Mouse (Mus musculus): Measurements from ENCODE around the gene Cldn14.
"Not testable (repeated sequence)": the region's sequence is repeated elsewhere in the genome, so short reads cannot be mapped to it uniquely, and the experiment has no call there.

Cldn14 gene

GRCm38 (mm10) chr16:94008737-94009136 lies at the start of gene Cldn14:
TSS of gene Cldn14 (minus strand) at chr16:94008837.
- DNase-seq (ENCODE audit: low spot score) = no peak

DNA sequence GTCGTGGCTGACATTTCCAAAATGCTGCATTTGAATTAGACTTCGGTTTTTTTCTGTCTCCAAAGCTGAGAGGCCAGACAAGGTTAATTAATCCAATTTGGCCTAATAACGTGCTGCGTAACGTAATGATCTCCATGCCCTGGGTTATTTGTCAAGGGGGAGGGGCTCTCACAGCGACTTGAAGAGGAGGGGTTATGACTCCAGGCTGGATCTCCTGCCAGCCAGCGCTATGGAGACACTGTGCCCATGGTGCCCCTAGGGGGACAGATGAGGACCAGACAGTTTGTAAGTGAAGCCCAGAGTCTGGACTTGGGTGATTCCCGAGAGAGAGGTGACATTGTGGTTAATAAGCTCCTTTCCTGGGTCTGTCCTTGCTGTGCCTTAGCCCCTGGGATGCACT lies 46.9 kb upstream of the Cldn14 start:
- DNase-seq (ENCODE audit: low spot score) = no peak

- no peak for DNase-seq (ENCODE audit: low spot score)
These were observed 46.5 kb upstream of the Cldn14 start for GRCm38 (mm10) chr16:94055176-94055575.

- DNase-seq (ENCODE audit: low spot score) = no peak
These were observed 41.7 kb upstream of the Cldn14 start for GRCm38 (mm10) chr16:94050368-94050767.

DNA sequence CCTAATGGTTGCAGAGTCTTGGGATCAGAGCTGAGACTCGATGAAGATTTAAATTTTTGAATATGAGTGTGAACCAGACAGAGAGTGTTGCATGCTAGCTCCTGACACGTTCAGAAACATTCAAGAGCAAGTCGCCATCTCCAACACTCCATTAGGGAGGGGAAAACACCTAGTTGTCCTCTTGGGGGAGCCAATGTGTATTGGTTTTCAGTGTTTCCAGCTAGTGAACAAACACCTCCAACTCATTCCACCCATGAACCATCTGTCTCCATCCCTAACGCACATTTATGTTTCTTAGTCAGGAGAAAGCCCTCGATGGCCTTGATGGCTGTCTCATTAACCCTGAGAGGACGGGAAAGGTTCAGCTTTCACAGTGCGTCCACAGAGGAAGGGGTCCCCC lies 36.4 kb upstream of the Cldn14 start:
- DNase-seq (ENCODE audit: low spot score) = no peak

DNA sequence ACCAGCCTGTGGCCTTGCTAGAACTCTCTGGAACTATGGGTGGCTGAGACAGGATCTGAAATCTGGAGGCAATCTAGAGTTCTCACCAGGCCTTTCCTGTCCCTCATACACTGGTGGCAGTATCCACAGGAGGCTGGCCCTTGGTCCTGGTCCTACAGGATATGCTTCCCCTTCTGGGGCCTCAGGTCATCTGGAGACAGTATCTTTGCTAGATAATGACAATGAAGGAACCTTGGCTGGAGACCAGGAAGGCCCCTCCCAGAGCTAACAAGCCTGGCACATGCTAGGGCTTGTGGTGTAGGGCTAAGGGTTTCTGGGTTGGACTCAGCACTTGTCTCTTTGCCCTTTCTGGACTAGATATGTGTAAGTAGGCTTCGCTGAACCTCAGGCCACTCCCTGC lies 35.2 kb upstream of the Cldn14 start:
- DNase-seq (ENCODE audit: low spot score) = no peak

- DNase-seq (ENCODE audit: low spot score) = no peak
These were observed 32.6 kb upstream of the Cldn14 start for GRCm38 (mm10) chr16:94041065-94041712.

- DNase-seq (ENCODE audit: low spot score) = no peak
These were observed 31.8 kb upstream of the Cldn14 start for GRCm38 (mm10) chr16:94040485-94040884.

- no peak for DNase-seq (ENCODE audit: low spot score)
These were observed 30.3 kb upstream of the Cldn14 start for GRCm38 (mm10) chr16:94038986-94039341.

DNA sequence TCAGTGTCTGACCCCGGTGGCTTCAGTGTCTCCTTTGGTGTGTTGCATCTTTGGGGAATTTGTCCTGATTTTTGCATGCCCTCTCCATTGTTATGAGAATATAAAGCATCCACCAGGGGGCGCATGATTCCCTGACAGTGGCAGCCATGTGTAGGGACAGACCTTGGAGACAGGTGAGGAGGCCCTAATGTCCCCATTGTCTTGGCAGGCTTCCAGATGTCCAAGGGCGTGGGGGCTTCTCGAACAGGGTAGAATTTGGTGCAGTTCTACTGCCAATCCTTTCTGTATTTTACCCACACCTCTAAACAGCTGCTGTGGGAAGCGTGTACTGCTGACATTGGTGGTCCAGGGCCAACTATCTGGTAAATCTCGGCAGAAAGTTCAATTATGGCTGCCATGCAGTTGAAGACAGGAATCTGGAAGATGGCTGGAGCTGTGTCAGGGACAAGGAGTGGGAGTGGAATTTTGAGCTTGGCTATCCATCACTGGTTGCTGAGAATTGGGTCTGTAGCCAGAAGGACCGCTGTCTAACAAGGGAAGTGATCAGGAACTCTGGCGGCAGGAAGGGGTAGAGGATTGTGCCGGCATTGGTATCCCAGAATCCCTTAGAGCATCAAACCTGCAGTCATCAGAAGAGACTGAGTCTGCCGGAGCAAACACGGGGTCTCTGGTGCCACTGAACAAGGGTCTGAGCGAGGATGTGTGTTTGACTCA lies 29.8 kb upstream of the Cldn14 start:
- DNase-seq (ENCODE audit: low spot score) = no peak

DNA sequence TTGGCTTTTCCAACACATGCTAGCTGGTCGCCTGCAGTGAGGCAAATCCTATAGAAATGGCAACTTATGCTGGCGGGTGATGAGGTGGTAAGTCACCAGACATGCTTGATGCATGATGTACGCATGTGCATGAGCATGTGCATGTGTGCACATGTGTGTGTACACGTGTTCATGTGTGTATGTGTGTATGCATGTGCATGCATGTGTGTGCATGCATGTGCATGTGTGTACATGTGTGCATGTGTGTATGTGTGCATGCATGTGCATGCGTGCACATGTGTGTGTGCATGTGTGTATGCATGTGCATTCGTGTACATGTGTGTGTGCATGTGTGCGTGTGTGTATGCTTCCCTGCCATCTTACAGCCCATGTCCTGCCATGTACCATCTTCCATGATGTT lies 28.6 kb upstream of the Cldn14 start:
- DNase-seq (ENCODE audit: low spot score) = no peak

GRCm38 (mm10) chr16:94034152-94034551 lies 25.5 kb upstream of the Cldn14 start:
- DNase-seq (ENCODE audit: low spot score) = no peak

DNA sequence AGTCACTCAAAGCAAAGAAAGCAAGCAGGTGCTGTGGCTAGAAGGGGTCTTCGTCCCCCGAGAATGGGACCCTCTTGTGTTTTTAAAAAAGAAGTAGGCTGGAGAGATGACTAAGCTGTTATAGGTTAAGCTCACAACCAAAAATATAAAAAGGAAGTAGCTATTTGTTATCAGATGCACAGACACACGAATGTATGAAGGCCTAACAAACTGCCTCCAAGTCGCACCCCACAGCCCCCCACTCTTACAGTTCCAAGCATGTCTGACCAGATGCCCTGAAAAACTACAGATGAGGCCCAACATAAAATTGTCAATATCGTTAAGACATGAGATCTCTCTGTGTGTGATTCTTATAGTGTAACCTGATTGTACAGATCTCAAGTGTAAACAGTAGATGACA lies 23.6 kb upstream of the Cldn14 start:
- no peak for DNase-seq (ENCODE audit: low spot score)

DNA sequence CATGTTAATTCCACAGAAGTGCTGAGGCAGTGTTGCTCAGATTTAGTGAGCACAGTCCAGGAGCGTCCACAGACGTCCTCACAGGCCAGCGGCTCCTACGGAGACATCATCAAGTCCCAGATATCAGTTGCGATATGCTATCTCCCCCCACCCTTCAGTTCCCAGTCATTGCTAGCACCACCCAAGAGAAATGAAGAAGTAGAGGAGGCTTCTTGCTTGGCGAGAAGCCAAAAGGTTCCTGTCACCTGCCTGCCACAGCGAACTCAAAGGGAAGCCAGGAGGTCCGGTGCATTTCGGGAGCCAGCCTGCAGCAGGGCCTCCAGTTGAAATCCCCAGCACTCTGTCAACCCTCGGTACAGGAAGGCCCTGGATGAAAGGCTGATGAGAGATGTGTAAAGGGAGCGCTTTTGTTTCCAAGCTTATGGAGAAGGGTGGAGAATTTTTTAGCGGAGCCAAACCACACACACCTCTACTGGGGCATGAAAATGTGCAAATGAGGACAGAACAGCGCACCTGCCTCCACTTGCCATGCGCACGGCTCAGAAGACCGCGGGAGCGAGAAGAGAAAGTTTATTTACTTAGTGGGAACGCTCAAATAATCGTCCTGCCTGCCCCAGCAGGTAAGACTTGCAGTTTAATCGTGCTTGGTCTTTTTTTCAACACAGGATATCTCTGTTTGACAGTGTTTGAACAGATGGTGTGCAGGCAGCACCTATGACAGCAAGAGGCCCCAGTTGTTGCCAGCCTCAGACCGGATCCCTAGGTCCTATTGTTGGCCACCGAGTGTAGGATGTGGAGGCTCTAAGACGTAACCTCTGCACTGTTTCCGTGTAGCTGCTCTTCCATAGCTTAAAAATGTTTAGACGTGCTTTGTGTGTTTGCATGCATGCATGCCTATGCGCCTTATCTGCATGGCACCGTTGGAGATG lies 15.0 kb upstream of the Cldn14 start:
- no peak for DNase-seq (ENCODE audit: low spot score)

- DNase-seq (ENCODE audit: low spot score) = not testable (repeated sequence)
These were observed 11.1 kb upstream of the Cldn14 start for GRCm38 (mm10) chr16:94019725-94020124.

DNA sequence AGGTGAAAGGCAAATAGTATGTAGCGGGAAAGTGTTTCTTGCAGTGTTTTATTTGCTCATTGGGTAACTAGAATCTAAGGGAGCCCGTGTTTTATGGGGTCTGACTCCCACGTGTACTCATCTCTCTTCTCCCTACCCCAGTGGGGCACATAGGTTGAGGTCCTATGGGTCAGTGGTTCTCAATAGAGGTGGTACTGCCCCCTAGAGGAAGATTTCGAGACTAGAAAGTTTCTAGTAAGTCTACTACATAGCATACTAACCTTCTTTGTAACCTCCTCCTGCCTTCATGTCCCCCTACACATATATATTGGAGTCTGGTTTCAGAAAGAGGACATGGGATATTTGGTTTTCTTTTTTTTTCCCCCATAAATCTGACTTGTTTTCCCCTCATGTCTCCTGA lies 9.3 kb upstream of the Cldn14 start:
- DNase-seq (ENCODE audit: low spot score) = no peak

DNA sequence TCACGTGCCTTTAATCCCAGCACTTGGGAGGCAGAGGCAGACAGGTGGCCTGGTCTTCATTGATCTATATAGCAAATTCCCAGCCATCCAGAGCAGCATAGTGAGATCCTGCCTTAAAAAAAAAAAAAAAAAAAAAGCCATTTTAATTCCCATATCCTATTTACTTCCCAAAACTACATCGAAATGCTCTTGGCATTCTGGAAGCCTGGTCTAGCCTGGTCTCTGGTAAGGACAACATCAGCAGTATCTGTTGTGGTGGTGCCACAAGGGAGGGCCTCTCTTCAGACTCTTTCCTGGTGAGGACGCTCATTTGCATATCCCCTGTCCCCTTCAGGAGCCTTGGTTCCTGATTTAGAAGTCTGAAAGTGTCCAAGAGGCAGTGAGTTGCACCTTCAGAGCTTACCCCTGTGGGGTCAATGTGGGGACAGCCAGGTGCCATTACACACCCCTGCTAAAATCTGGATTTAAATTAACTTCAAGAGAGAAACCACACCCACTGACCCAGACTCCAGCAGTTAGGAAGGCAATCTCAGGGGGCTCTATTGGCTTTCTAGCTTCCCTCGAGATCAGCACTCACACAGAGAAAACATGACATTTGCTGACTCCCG lies 6.0 kb upstream of the Cldn14 start:
- DNase-seq (ENCODE audit: low spot score) = no peak

DNA sequence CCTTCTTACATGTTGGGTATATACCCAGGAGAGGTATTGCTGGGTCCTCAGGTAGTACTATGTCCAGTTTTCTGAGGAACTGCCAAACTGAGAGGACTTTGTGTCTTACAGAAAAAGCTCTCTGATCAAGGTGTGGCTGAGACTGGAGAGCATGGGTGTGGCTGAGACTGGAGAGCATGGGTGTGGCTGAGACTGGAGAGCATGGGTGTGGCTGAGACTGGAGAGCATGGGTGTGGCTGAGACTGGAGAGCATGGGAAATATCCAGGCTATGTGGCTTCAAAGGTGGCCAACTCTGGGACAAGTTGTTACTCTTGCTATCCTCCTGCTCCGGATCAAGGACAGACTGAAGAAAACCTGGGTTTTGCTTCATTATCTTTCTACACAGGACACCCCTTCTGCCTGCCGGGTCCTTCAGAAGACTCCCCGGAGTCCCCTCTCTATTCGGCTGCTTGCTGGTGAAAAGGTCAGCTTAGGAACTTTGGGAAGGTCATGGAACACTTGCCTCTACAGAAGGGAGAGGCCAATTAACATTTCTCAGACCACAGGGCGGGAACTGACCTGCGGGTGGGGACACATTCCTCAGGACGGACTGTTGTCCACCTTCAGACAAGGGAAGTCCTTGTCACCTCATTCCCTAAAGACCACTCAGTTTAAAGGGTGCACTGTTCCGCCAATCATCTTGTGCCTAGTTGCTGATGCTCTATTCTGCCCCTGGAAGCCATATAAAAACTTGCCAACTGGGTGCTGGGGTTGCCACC lies 4.9 kb upstream of the Cldn14 start:
- not testable (repeated sequence) for DNase-seq (ENCODE audit: low spot score)

- no peak for DNase-seq (ENCODE audit: low spot score)
These were observed 2.6 kb upstream of the Cldn14 start for GRCm38 (mm10) chr16:94011224-94011623.

DNA sequence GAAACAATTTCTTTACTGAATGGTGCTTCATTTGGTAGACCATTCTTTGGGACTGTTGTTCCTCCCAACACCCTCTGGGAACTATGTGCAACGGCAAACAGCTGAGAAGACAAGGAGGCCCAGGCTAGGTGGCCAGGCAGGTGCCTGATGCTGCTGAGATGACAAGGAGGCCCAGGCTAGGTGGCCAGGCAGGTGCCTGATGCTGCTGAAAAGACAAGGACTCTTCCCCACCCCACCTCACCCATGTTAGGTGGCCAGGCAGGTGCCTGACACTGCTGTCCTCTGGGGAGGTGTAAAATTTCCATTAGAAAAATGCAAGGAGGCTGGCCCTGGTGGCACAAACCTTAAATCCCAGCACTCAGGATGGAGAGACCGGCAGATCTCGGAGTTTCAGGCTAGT lies 2.0 kb upstream of the Cldn14 start:
- DNase-seq (ENCODE audit: low spot score) = no peak

- DNase-seq (ENCODE audit: low spot score) = no peak
These were observed 1.5 kb upstream of the Cldn14 start for GRCm38 (mm10) chr16:94010156-94010555.

GRCm38 (mm10) chr16:94009356-94009755 lies 719 bp upstream of the Cldn14 start:
- DNase-seq (ENCODE audit: low spot score) = no peak

Data from ovary, postnatal 10 days (tissue).